Mouse (Mus musculus): ENCODE results near the gene Cfap54.
A peak's percentile ranks its signal among the peaks of the same experiment; 100 is the strongest.

Gene Cfap54

GRCm38 (mm10) chr10:93095827-93096226, 14.4 kb upstream of the Cfap54 start:
- DNase-seq: no peak

GRCm38 (mm10) chr10:93094957-93095580, 13.7 kb upstream of the Cfap54 start:
- no peak for DNase-seq

- no peak for DNase-seq
Measured at GRCm38 (mm10) chr10:93091928-93092327, 10.5 kb upstream of the Cfap54 start.

- DNase-seq: no peak
Measured at GRCm38 (mm10) chr10:93090241-93090640, 8.8 kb upstream of the Cfap54 start.

GRCm38 (mm10) chr10:93088396-93089048, 7.1 kb upstream of the Cfap54 start:
- no peak for DNase-seq

GRCm38 (mm10) chr10:93087504-93087903, 6.1 kb upstream of the Cfap54 start:
- no peak for DNase-seq

GRCm38 (mm10) chr10:93083963-93084340, 2.5 kb upstream of the Cfap54 start:
- no peak for DNase-seq

- no peak for DNase-seq
Measured at GRCm38 (mm10) chr10:93083198-93083962, 2.0 kb upstream of the Cfap54 start.

GRCm38 (mm10) chr10:93079486-93079885, 1.9 kb downstream of the Cfap54 start:
- no peak for DNase-seq

GRCm38 (mm10) chr10:93077935-93078479, 3.4 kb downstream of the Cfap54 start:
- no peak for DNase-seq

- no peak for DNase-seq
Measured at GRCm38 (mm10) chr10:93076376-93076775, 5.0 kb downstream of the Cfap54 start.

GRCm38 (mm10) chr10:93075856-93076255, 5.6 kb downstream of the Cfap54 start:
- no peak for DNase-seq

- DNase-seq: no peak
Measured at GRCm38 (mm10) chr10:93072769-93073168, 8.6 kb downstream of the Cfap54 start.

GRCm38 (mm10) chr10:93071753-93072152, 9.7 kb downstream of the Cfap54 start:
- no peak for DNase-seq

GRCm38 (mm10) chr10:93070121-93070898, 11.1 kb downstream of the Cfap54 start:
- peak; percentile 78 for DNase-seq

- no peak for DNase-seq
Measured at GRCm38 (mm10) chr10:93069721-93070120, 11.7 kb downstream of the Cfap54 start.

GRCm38 (mm10) chr10:93069041-93069679, 12.3 kb downstream of the Cfap54 start:
- DNase-seq: no peak

GRCm38 (mm10) chr10:93064973-93065372, 16.4 kb downstream of the Cfap54 start:
- DNase-seq: no peak

GRCm38 (mm10) chr10:93063576-93063975, 17.8 kb downstream of the Cfap54 start:
- DNase-seq: no peak

- DNase-seq: no peak
Measured at GRCm38 (mm10) chr10:93062395-93062794, 19.0 kb downstream of the Cfap54 start.

- no peak for DNase-seq
Measured at GRCm38 (mm10) chr10:93053867-93054266, 27.6 kb downstream of the Cfap54 start.

GRCm38 (mm10) chr10:93053315-93053714, 28.1 kb downstream of the Cfap54 start:
- DNase-seq: no peak

All from right cerebral cortex, postnatal 14 days (tissue).